In the genomic region with DNA sequence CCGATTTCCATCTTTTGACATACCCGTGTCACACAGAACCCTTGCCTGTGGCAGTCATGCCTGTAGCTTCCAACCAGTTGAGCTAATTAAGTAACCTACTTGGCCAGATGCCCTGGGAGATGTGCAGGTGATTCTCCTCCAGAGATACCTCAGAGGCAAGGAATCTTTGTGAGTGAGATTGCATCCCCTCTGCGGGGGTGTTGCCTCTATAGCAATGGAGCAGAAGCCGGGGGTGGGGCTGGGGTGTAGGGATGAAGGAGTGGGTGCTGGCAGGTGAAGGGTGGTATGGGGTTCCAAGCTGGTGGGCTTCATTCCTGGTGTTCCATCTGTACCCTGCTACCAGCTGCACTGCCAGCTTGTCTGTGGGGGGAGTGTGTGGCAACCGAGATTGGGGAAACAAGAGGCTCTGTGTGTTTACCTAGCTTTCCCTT, we compare ENCODE assay signal across 18 mouse cellular contexts. TPM values are rescaled to one million over a fixed set of nuclear protein-coding genes. Genes with fewer than 3 reads are reported as not detected.
"Had no signal": no experiment of that assay in that cellular context is flagged by ENCODE, and none has a peak within 500 bp of the region (broad histone marks: within the 10 kb centered on the region; RNA-seq: fewer than 3 reads in every experiment).

No protein-coding gene starts in this region.

- H3K4me3 ChIP-seq: intestine, embryonic 15.5 days; limb, embryonic 15.5 days; liver, embryonic 12.5 days; megakaryocyte, embryonic 14.5 days; midbrain, embryonic 12.5 days had no signal

- H3K9me3 ChIP-seq: intestine, embryonic 15.5 days; limb, embryonic 15.5 days; liver, embryonic 12.5 days; midbrain, embryonic 12.5 days had no signal

- H3K4me1 ChIP-seq: intestine, embryonic 15.5 days; limb, embryonic 15.5 days; liver, embryonic 12.5 days; megakaryocyte, embryonic 14.5 days; midbrain, embryonic 12.5 days had no signal

- H3K27me3 ChIP-seq: intestine, embryonic 15.5 days; limb, embryonic 15.5 days; liver, embryonic 12.5 days; megakaryocyte, embryonic 14.5 days had no signal

- H3K36me3 ChIP-seq: intestine, embryonic 15.5 days; limb, embryonic 15.5 days; liver, embryonic 12.5 days; midbrain, embryonic 12.5 days had no signal

- ATAC-seq: intestine, embryonic 15.5 days; liver, embryonic 12.5 days had no signal

- DNase-seq: kidney, adult 18-20 months; kidney, postnatal 10 days; kidney, postnatal 4 days; lung, embryonic 14.5 days; lung, postnatal 10 days; right cerebral cortex, adult 18-20 months; right cerebral cortex, postnatal 25 days had no signal

- H3K4me2 ChIP-seq: intestine, embryonic 15.5 days; limb, embryonic 15.5 days; liver, embryonic 12.5 days; lung, embryonic 14.5 days; midbrain, embryonic 12.5 days had no signal

- H3K9ac ChIP-seq: intestine, embryonic 15.5 days; limb, embryonic 15.5 days; liver, embryonic 12.5 days; lung, embryonic 14.5 days; midbrain, embryonic 12.5 days had no signal

- H3K27ac ChIP-seq: intestine, embryonic 15.5 days; limb, embryonic 15.5 days; liver, embryonic 12.5 days; macrophage; midbrain, embryonic 12.5 days; stomach, postnatal 0 days had no signal

RNA-seq across cellular contexts. Expression of a gene that starts 17.2 kb away (rescaled TPM):
- polyA plus RNA-seq: intestine, embryonic 15.5 days; kidney, embryonic 14.5 days; limb, embryonic 11.5 days; limb, embryonic 15.5 days; liver, embryonic 12.5 days; liver, embryonic 16.5 days; macrophage; small intestine, adult 2 months had no signal
